Mouse (Mus musculus): Measurements from ENCODE around the gene Dpf3. TPM values are rescaled to one million over a fixed set of nuclear protein-coding genes. Genes with fewer than 3 reads are reported as not detected.
A peak's percentile ranks its signal among the peaks of the same experiment; 100 is the strongest.

The Dpf3 gene
- polyA plus RNA-seq, 1 experiment from 2014 or later, result 29.4 TPM

- Histone ChIP-seq H3K36me3 (peaks cover 6% of the 10 kb centered on the region; the same call in 1 of the 2 replicates), H3K9me3 (no peaks in the 10 kb centered on the region), H3K27ac (no peak overlapping the region), H3K27me3 (ENCODE audit: insufficient read depth, poor library complexity, severe bottlenecking) (no peaks in the 10 kb centered on the region), H3K4me1 (peaks cover 43% of the 10 kb centered on the region), H3K4me3 (no peak overlapping the region)
- DNase-seq (ENCODE audit: low spot score), result no peak
- 91% methylated on average over 9 of the region's 9 CpGs for WGBS
These were observed 174.7 kb downstream of the Dpf3 start for GRCm38 (mm10) chr12:83312818-83313217.

GRCm38 (mm10) chr12:83310567-83310966 is 176.9 kb downstream of the Dpf3 start:
- Histone ChIP-seq H3K9me3 (no peaks in the 10 kb centered on the region), H3K27ac (no peak overlapping the region), H3K4me1 (peaks cover 30% of the 10 kb centered on the region), H3K36me3 (peaks cover 6% of the 10 kb centered on the region; the same call in 1 of the 2 replicates), H3K27me3 (ENCODE audit: insufficient read depth, poor library complexity, severe bottlenecking) (no peaks in the 10 kb centered on the region), H3K4me3 (no peak overlapping the region)
- 65% methylated on average over 11 of the region's 11 CpGs for WGBS
- no peak for DNase-seq (ENCODE audit: low spot score)

GRCm38 (mm10) chr12:83309031-83309804 is 178.3 kb downstream of the Dpf3 start:
- Histone ChIP-seq H3K27me3 (ENCODE audit: insufficient read depth, poor library complexity, severe bottlenecking) (no peaks in the 10 kb centered on the region), H3K36me3 (no peaks in the 10 kb centered on the region), H3K9me3 (no peaks in the 10 kb centered on the region), H3K27ac (peak overlapping the region; percentile 60), H3K4me3 (no peak overlapping the region), H3K4me1 (peaks cover 24% of the 10 kb centered on the region)
- peak; percentile 79 for DNase-seq (ENCODE audit: low spot score)
- 78% methylated on average over 11 of the region's 11 CpGs for WGBS

- 78% methylated on average over 4 of the region's 4 CpGs for WGBS
- DNase-seq (ENCODE audit: low spot score), result no peak
- Histone ChIP-seq H3K4me1 (peaks cover 28% of the 10 kb centered on the region), H3K4me3 (no peak overlapping the region), H3K9me3 (no peaks in the 10 kb centered on the region), H3K36me3 (no peaks in the 10 kb centered on the region), H3K27ac (peak overlapping the region; percentile 69; the same call in 1 of the 2 replicates), H3K27me3 (ENCODE audit: insufficient read depth, poor library complexity, severe bottlenecking) (no peaks in the 10 kb centered on the region)
These were observed 178.9 kb downstream of the Dpf3 start for GRCm38 (mm10) chr12:83308627-83309026.

- DNase-seq (ENCODE audit: low spot score), result no peak
- Histone ChIP-seq H3K27ac (peak overlapping the region; percentile 78), H3K36me3 (peaks cover 19% of the 10 kb centered on the region; the same call in 1 of the 2 replicates), H3K4me1 (peaks cover 35% of the 10 kb centered on the region), H3K27me3 (ENCODE audit: insufficient read depth, poor library complexity, severe bottlenecking) (no peaks in the 10 kb centered on the region), H3K9me3 (no peaks in the 10 kb centered on the region), H3K4me3 (no peak overlapping the region)
- WGBS, result 55% methylated on average over 6 of the region's 6 CpGs
These were observed 184.3 kb downstream of the Dpf3 start for GRCm38 (mm10) chr12:83303221-83303620.

GRCm38 (mm10) chr12:83302320-83303153 is 185.0 kb downstream of the Dpf3 start:
- Histone ChIP-seq H3K27ac (peak overlapping the region; percentile 78), H3K9me3 (no peaks in the 10 kb centered on the region), H3K4me3 (no peak overlapping the region), H3K4me1 (peaks cover 35% of the 10 kb centered on the region), H3K27me3 (ENCODE audit: insufficient read depth, poor library complexity, severe bottlenecking) (no peaks in the 10 kb centered on the region), H3K36me3 (peaks cover 26% of the 10 kb centered on the region)
- WGBS, result 33% methylated on average over 18 of the region's 18 CpGs
- DNase-seq (ENCODE audit: low spot score), result no peak

GRCm38 (mm10) chr12:83301616-83302319 is 185.7 kb downstream of the Dpf3 start:
- Histone ChIP-seq H3K36me3 (peaks cover 29% of the 10 kb centered on the region), H3K9me3 (no peaks in the 10 kb centered on the region), H3K4me3 (no peak overlapping the region), H3K27me3 (ENCODE audit: insufficient read depth, poor library complexity, severe bottlenecking) (no peaks in the 10 kb centered on the region), H3K4me1 (peaks cover 33% of the 10 kb centered on the region), H3K27ac (peak overlapping the region; percentile 78)
- 71% methylated on average over 18 of the region's 18 CpGs for WGBS
- DNase-seq (ENCODE audit: low spot score), result no peak

GRCm38 (mm10) chr12:83298358-83298757 is 189.2 kb downstream of the Dpf3 start:
- DNase-seq (ENCODE audit: low spot score), result no peak
- no peaks in the 10 kb centered on the region for H3K9me3 ChIP-seq
- H3K4me1 ChIP-seq, result peaks cover 37% of the 10 kb centered on the region
- no peak overlapping the region for H3K27ac ChIP-seq
- H3K36me3 ChIP-seq, result peaks cover 42% of the 10 kb centered on the region
- H3K27me3 ChIP-seq (ENCODE audit: insufficient read depth, poor library complexity, severe bottlenecking), result no peaks in the 10 kb centered on the region
- WGBS, result 86% methylated on average over 5 of the region's 5 CpGs
- no peak overlapping the region for H3K4me3 ChIP-seq

- peaks cover 25% of the 10 kb centered on the region for H3K4me1 ChIP-seq
- H3K4me3 ChIP-seq, result no peak overlapping the region; the same call in 1 of the 2 replicates
- H3K27ac ChIP-seq, result no peak overlapping the region
- H3K9me3 ChIP-seq, result no peaks in the 10 kb centered on the region
- no peaks in the 10 kb centered on the region for H3K27me3 ChIP-seq (ENCODE audit: insufficient read depth, poor library complexity, severe bottlenecking)
- no peak for DNase-seq (ENCODE audit: low spot score)
- H3K36me3 ChIP-seq, result peaks cover 39% of the 10 kb centered on the region
- 47% methylated on average over 8 of the region's 8 CpGs for WGBS
These were observed 192.5 kb downstream of the Dpf3 start for GRCm38 (mm10) chr12:83295031-83295430.

GRCm38 (mm10) chr12:83291915-83292314 is 195.6 kb downstream of the Dpf3 start:
- Histone ChIP-seq H3K9me3 (no peaks in the 10 kb centered on the region), H3K36me3 (peaks cover 18% of the 10 kb centered on the region), H3K27me3 (ENCODE audit: insufficient read depth, poor library complexity, severe bottlenecking) (no peaks in the 10 kb centered on the region), H3K4me3 (no peak overlapping the region), H3K4me1 (peaks cover 27% of the 10 kb centered on the region), H3K27ac (peak overlapping the region; percentile 2; the same call in 1 of the 2 replicates)
- DNase-seq (ENCODE audit: low spot score), result no peak
- WGBS, result 40% methylated on average over 5 of the region's 5 CpGs

- H3K27ac ChIP-seq, result 0 out of 2 replicates have a peak overlapping the region, but pooled peaks have one; percentile 52
- no peak overlapping the region for H3K4me3 ChIP-seq
- 72% methylated on average over 17 of the region's 17 CpGs for WGBS
These were observed 200.7 kb downstream of the Dpf3 start for GRCm38 (mm10) chr12:83286496-83287492.

More at GRCm38 (mm10) chr12:83286496-83287492, 200.7 kb downstream of the Dpf3 start:
- H3K4me1 ChIP-seq, result peaks cover 20% of the 10 kb centered on the region
- peaks cover 27% of the 10 kb centered on the region for H3K36me3 ChIP-seq
- no peaks in the 10 kb centered on the region for H3K9me3 ChIP-seq
- no peaks in the 10 kb centered on the region for H3K27me3 ChIP-seq (ENCODE audit: insufficient read depth, poor library complexity, severe bottlenecking)
- DNase-seq (ENCODE audit: low spot score), result no peak
